Mouse (Mus musculus): ENCODE measurements at regions not wholly inside any gene's neighbourhood (a gene's known extent, or its start where the extent isn't known, plus 50 kb on each side); places are given as distances from the start of the nearest gene placed in this dataset.

- DNase-seq (ENCODE audit: low spot score) = no peak
Observed at GRCm38 (mm10) chr3:138668394-138669092, 73.5 kb upstream of the Tspan5 start.

DNA sequence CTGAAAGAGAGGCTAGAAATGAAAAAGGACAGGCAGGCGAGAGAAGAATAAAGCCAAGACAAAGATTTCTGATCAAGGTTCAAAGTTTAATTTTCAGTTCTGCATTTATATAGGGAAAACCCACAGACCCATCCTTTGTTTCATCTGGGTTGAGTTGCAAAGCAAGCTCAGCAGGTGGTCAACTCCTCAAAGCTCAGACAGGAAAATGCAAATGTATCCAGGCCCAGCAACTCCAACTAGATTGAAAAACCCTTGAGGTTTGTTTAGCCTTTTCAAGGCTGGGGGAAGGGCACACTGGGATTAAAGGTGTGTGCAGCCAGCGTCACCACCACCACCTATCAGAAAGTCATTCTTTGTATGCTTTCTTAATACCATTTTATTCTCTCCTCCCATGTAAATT is 66.1 kb upstream of the Tspan5 start:
- DNase-seq (ENCODE audit: low spot score) = no peak

GRCm38 (mm10) chr3:138678351-138678750 is 63.6 kb upstream of the Tspan5 start:
- DNase-seq (ENCODE audit: low spot score) = no peak

DNA sequence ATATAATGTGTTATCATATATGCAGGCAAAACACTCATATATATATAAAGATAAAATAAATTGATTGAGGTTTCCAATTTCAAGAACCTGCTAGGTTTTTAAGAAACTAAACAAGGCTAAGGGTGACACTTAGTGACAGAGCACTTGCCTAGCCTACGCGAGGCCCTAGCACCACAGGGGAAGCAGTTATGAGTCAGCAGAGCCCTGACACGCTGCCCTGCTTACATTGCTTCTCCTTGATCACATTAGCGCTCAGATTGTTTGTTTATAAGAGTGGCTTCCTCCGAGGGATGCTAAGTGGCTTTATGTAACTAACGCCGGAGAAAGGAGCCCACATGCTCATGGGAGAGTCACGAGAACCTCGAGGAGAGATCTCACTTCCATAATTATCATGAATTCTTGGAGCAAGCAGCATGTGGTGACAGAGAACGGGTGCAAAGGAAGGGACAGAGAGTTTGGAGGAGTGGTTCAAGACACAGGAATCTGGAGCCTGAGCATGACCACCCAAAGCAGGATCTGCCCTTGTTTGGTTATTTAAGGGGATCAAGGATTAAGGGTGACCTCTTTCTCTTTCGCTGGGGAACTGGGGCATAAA is 55.3 kb upstream of the Tspan5 start:
- no peak for DNase-seq (ENCODE audit: low spot score)

DNA sequence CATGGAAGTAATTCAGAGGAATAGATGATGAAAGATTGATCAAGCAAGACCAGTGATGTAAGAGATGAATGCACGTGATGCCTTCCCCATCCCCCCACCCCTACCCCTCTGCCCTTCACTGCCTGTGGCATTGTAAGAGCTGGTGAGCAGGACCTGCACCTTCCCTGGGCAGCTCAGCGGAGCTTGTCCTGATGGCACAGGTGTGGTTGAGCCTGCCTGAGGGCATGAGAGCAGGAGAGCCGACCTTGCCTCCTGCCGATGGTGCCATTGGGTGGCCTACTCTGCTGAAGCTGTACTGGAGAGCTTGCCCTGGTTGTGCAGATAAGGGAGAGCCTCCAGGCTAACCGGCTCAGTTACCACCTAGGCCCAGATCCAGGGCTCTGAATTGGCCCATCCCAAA is 53.4 kb upstream of the Tspan5 start:
- no peak for DNase-seq (ENCODE audit: low spot score)

Data from layer of hippocampus, adult 11-12 months (tissue).